ENCODE assay signal across 13 mouse cellular contexts in the genomic region with DNA sequence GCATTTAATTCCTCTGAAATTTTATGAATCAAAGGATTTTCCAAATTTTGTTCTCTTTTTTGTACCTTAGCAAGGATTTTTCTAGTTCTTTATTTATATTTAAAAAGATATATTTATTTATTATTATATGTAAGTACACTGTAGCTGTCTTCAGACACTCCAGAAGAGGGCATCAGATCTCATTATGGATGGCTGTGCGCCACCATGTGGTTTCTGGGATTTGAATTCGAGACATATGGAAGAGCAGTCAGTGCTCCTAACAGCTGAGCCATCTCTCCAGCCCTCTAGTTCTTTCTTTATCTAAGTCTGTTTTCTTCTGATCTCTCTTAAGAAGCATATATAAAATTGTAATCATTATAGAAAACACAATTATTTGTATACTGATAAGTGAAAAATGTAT. TPM values are rescaled to one million over a fixed set of nuclear protein-coding genes. Genes with fewer than 3 reads are reported as not detected.
"Had no signal": no experiment of that assay in that cellular context is flagged by ENCODE, and none has a peak within 500 bp of the region (broad histone marks: within the 10 kb centered on the region; RNA-seq: fewer than 3 reads in every experiment).

No protein-coding gene starts in this region.

RNA-seq across cellular contexts. Expression of gene Vmn1r64, which starts 12.9 kb away (rescaled TPM):
- total RNA-seq: neutrophil, adult 5-6 weeks had no signal
- polyA plus RNA-seq: neural tube, embryonic 14.5 days; neural tube, embryonic 15.5 days; small intestine, adult 2 months; spleen, adult 2 months; stomach, embryonic 14.5 days; stomach, embryonic 15.5 days; stomach, embryonic 16.5 days; stomach, postnatal 0 days; testis, adult 2 months; thymus, adult 2 months; thymus, postnatal 0 days; urinary bladder, adult 2 months had no signal
